Mouse (Mus musculus) hematopoietic stem cell, adult 5-6 weeks (primary cell): Measurements from ENCODE around the gene Gm10715. TPM values are rescaled to one million over a fixed set of nuclear protein-coding genes. Genes with fewer than 3 reads are reported as not detected.
A peak's percentile ranks its signal among the peaks of the same experiment; 100 is the strongest.
"Not testable (repeated sequence)": the region's sequence is repeated elsewhere in the genome, so short reads cannot be mapped to it uniquely, and the experiment has no call there.

ENCODE experiments used
- ATAC-seq, 2 experiments: fragments of 125-278 bp in 1 of 2; replicated peaks in 1 of 2; 2 replicates each; pipeline ENCODE4 v1.8.0; 2016 to 2017; ENCODE audit warnings: inconsistent platforms in 2 of 2, mild to moderate bottlenecking in 2 of 2, moderate number of reproducible peaks in 2 of 2, low read depth in 1 of 2, moderate TSS enrichment in 1 of 2; ENCODE audit not compliant: low FRiP score in 2 of 2, poor library complexity in 2 of 2, severe bottlenecking in 2 of 2, insufficient read depth in 1 of 2, low TSS enrichment in 1 of 2
- total RNA-seq: library from RNA; stranded (forward); fragments of 172-1452, 232-1000 nt; gene quantifications from 2 replicates; pipeline ENCODE4 v1.2.3, GENCODE M21; 2017

Gene Gm10715
- total RNA-seq, 1 experiment from 2014 or later = not detected

DNA sequence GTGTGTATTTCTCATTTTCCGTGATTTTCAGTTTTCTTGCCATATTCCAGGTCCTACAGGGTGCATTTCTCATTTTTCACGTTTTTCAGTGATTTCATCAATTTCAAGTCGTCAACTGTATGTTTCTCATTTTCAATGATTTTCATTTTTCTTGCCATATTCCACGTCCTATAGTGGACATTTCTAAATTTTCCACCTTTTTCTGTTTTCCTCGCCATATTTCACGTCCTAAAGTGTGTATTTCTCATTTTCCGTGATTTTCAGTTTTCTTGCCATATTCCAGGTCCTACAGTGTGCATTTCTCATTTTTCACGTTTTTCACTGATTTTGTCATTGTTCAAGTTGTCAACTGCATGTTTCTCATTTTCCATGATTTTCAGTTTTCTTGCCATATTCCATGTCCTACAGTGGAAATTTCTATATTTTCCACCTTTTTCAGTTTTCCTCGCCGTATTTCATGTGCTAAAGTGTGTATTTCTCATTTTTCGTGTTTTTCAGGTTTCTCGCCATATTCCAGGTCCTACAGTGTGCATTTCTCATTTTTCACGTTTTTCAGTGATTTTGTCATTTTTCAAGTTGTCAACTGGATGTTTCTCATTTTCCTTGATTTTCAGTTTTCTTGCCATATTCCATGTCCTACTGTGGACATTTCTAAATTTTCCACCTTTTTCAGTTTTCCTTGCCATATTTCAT lies 14.2 kb upstream of the Gm10715 start:
- not testable (repeated sequence) for ATAC-seq

DNA sequence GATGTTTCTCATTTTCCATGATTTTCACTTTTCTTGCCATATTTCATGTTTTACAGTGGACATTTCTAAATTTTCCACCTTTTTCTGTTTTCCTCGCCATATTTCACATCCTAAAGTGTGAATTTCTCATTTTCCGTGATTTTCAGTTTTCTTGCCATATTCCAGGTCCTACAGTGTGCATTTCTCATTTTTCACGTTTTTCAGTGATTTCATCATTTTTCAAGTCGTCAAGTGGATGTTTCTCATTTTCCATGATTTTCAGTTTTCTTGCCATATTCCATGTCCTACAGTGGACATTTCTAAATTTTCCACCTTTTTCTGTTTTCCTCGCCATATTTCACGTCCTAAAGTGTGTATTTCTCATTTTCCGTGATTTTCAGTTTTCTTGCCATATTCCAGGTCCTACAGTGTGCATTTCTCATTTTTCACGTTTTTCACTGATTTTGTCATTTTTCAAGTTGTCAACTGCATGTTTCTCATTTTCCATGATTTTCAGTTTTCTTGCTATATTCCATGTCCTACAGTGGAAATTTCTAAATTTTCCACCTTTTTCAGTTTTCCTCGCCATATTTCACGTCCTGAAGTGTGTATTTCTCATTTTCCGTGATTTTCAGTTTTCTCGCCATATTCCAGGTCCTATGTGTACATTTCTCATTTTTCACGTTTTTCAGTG lies 13.2 kb upstream of the Gm10715 start, which contains the start of gene Gm10718:
Gene Gm10718, plus strand, starts transcription at position 236 of the 673 bp plus-strand sequence.
- ATAC-seq = not testable (repeated sequence)

DNA sequence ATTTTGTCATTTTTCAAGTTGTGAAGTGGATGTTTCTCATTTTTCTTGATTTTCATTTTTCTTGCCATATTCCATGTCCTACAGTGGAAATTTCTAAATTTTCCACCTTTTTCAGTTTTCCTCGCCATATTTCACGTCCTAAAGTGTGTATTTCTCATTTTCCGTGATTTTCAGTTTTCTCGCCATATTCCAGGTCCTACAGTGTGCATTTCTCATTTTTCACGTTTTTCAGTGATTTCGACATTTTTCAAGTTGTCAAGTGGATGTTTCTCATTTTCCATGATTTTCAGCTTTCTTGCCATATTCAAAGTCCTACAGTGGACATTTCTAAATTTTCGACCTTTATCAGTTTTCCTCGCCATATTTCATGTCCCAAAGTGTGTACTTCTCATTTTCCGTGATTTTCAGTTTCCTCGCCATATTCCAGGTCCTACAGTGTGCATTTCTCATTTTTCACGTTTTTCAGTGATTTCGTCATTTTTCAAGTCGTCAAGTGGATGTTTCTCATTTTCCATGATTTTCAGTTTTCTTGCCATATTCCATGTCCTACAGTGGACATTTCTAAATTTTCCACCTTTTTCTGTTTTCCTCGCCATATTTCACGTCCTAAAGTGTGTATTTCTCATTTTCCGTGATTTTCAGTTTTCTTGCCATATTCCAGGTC lies 12.6 kb upstream of the Gm10715 start:
- ATAC-seq = not testable (repeated sequence)

GRCm38 (mm10) chr9:3024912-3025467 lies 11.7 kb upstream of the Gm10715 start, which contains the start of gene Gm10717:
Gene Gm10717 (plus strand): TSS chr9:3025417.
- ATAC-seq = not testable (repeated sequence)

- ATAC-seq = not testable (repeated sequence)
Measured at GRCm38 (mm10) chr9:3025653-3026052, 11.0 kb upstream of the Gm10715 start.

- ATAC-seq = not testable (repeated sequence)
Measured at GRCm38 (mm10) chr9:3026136-3026535, 10.5 kb upstream of the Gm10715 start.

- ATAC-seq = not testable (repeated sequence)
Measured at GRCm38 (mm10) chr9:3026741-3027140, 9.9 kb upstream of the Gm10715 start.

GRCm38 (mm10) chr9:3027200-3027599 lies 9.5 kb upstream of the Gm10715 start:
- 0 out of 4 replicates have a peak, but pooled peaks of 1 of the 2 experiments have one; percentile 16 for ATAC-seq

GRCm38 (mm10) chr9:3029276-3030000 lies 7.2 kb upstream of the Gm10715 start:
- ATAC-seq = not testable (repeated sequence)

GRCm38 (mm10) chr9:3030677-3031318 lies 5.9 kb upstream of the Gm10715 start:
- ATAC-seq = not testable (repeated sequence)

DNA sequence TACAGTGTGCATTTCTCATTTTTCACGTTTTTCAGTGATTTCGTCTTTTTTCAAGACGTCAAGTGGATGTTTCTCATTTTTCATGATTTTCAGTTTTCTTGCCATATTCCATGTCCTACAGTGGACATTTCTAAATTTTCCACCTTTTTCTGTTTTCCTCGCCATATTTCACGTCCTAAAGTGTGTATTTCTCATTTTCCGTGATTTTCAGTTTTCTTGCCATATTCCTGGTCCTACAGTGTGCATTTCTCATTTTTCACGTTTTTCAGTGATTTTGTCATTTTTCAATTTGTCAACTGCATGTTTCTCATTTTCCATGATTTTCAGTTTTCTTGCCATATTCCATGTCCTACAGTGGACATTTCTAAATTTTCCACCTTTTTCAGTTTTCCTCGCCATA lies 2.4 kb upstream of the Gm10715 start, which contains the start of gene Gm17535:
Gene Gm17535, plus strand, starts transcription at position 301 of the 400 bp plus-strand sequence.
- ATAC-seq = not testable (repeated sequence)

DNA sequence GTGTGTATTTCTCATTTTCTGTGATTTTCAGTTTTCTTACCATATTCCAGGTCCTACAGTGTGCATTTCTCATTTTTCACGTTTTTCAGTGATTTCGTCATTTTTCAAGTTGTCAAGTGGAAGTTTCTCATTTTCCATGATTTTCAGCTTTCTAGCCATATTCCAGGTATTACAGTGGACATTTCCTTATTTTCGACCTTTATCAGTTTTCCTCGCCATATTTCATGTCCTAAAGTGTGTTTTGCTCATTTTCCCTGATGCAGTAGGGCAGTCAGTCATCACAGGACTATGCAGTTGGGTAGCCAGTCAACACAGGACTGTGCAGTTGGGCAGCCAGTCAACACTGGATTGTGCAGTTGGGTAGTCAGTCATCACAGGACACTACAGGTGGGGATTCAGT lies 1.5 kb downstream of the Gm10715 start:
- ATAC-seq = not testable (repeated sequence)

Other genes with a start within 250 kb of the Gm10715 start
- not detected in 2 replicates for gene Gm10722, start 36.0 kb upstream of the Gm10715 start, total RNA-seq
- 3.3 TPM in 1 of 2 replicates, not detected in the other for gene Gm11168, start 33.5 kb upstream of the Gm10715 start, total RNA-seq
- gene Gm10721, start 23.7 kb upstream of the Gm10715 start, total RNA-seq = 1.8 TPM in 1 of 2 replicates, not detected in the other
- gene Gm10720, start 21.2 kb upstream of the Gm10715 start, total RNA-seq = not detected in 2 replicates
- 0.75 and 3.6 TPM in 2 replicates for gene Gm10719, start 19.5 kb upstream of the Gm10715 start, total RNA-seq
- gene Gm10718, start 13.3 kb upstream of the Gm10715 start, total RNA-seq = 1.5 TPM in 1 of 2 replicates, not detected in the other
- 1.5 and 3.1 TPM in 2 replicates for gene Gm10717, start 11.5 kb upstream of the Gm10715 start, total RNA-seq
- not detected in 2 replicates for gene Gm17535, start 2.3 kb upstream of the Gm10715 start, total RNA-seq